Comparison of ENCODE assay signal across 8 mouse cellular contexts in genomic region chr5:129583331-129583730, GRCm38 (mm10). TPM values are rescaled to one million over a fixed set of nuclear protein-coding genes. Genes with fewer than 3 reads are reported as not detected.
DNase-seq lines count a peak whose midpoint lies in the region; ATAC-seq and TF ChIP-seq lines count a peak whose summit lies in the region.

No protein-coding gene starts in this region.

- 0 out of 2 replicates have a peak, but pooled peaks cover 2% of the 10 kb centered on the region for H3K27me3 ChIP-seq in heart, adult 2 months (ENCODE audit: control insufficient read depth, insufficient read depth, low read length)
- H3K27me3 ChIP-seq in spleen, adult 2 months (ENCODE audit: control insufficient read depth, insufficient read depth, low read length), result peaks cover 29% of the 10 kb centered on the region
- H3K27me3 ChIP-seq in liver, embryonic 14.5 days (ENCODE audit: control insufficient read depth, insufficient read depth, low read length), result peaks cover 64% of the 10 kb centered on the region

- TF ChIP-seq CTCF in heart, adult 2 months (IDR thresholded peaks at IDR 0.05), result no peak
- TF ChIP-seq CTCF in spleen, adult 2 months (IDR thresholded peaks at IDR 0.05; ENCODE audit: extremely low read depth, insufficient read depth, insufficient read length, insufficient replicate concordance), result no peak
- TF ChIP-seq CTCF in liver, embryonic 14.5 days (IDR thresholded peaks at IDR 0.05; ENCODE audit: low read depth), result no peak

- no peaks in the 10 kb centered on the region for H3K79me2 ChIP-seq in heart, adult 2 months (replicated peaks; ENCODE audit: control insufficient read depth, insufficient read depth, low read length)

- no peak for TF ChIP-seq POLR2A in heart, adult 2 months (IDR thresholded peaks at IDR 0.05; ENCODE audit: insufficient read depth, low read depth, low read length)
- no peak for TF ChIP-seq POLR2A in spleen, adult 2 months (IDR thresholded peaks at IDR 0.05; ENCODE audit: low read depth, low read length)

- DNase-seq in heart, adult 2 months, result no peak
- DNase-seq in heart, postnatal 36 days, result no peak
- DNase-seq in spleen, adult 2 months (ENCODE audit: low read depth in 1 of 2, low spot score in 2 of 2), result no peak
- DNase-seq in spleen, adult 12 weeks (ENCODE audit: low spot score), result no peak
- DNase-seq in liver, embryonic 14.5 days (ENCODE audit: low read depth in 3 of 3, low spot score in 3 of 3), result no peak
- DNase-seq in thymus, postnatal 4 days, result no peak
- no peak for DNase-seq in cerebellum, adult 11 months

- peaks cover 1% of the 10 kb centered on the region; the same call in 1 of the 2 replicates for H3K4me1 ChIP-seq in heart, adult 2 months (ENCODE audit: control insufficient read depth, insufficient read depth, low read length)
- H3K4me1 ChIP-seq in spleen, adult 2 months (ENCODE audit: control insufficient read depth, insufficient read depth, insufficient read length), result peaks cover 10% of the 10 kb centered on the region
- H3K4me1 ChIP-seq in liver, embryonic 14.5 days (replicated peaks; ENCODE audit: control insufficient read depth in 2 of 2, insufficient read depth in 2 of 2, low read length in 1 of 2), result no peaks in the 10 kb centered on the region

- peak overlapping the region; percentile 92 for H3K4me3 ChIP-seq in heart, adult 2 months
- H3K4me3 ChIP-seq in spleen, adult 2 months (ENCODE audit: extremely low read depth, insufficient read depth, insufficient read length), result peak overlapping the region; percentile 90; the same call in 1 of the 2 replicates
- H3K4me3 ChIP-seq in liver, embryonic 14.5 days (ENCODE audit: insufficient read depth in 1 of 2, low read depth in 2 of 2, low read length in 2 of 2), result peak overlapping the region; percentile 54 to 60; a peak in 2 of 4 replicates

- no peak overlapping the region for H3K27ac ChIP-seq in heart, adult 2 months
- no peak overlapping the region for H3K27ac ChIP-seq in spleen, adult 2 months (ENCODE audit: insufficient read depth, low read length)
- H3K27ac ChIP-seq in liver, embryonic 14.5 days, result no peak overlapping the region

- TF ChIP-seq EP300 in heart, adult 2 months (IDR thresholded peaks at IDR 0.05; ENCODE audit: insufficient read depth, low read depth, low read length), result no peak
- no peak for TF ChIP-seq EP300 in liver, embryonic 14.5 days (IDR thresholded peaks at IDR 0.05; ENCODE audit: low read depth)

- peak overlapping the region; percentile 68 for H3K4me2 ChIP-seq in liver, embryonic 14.5 days (ENCODE audit: low read depth)

- H3K9ac ChIP-seq in heart, adult 2 months (ENCODE audit: low read depth, low read length), result peak overlapping the region; percentile 29; the same call in 1 of the 2 replicates
- H3K9ac ChIP-seq in liver, embryonic 14.5 days (replicated peaks), result no peak overlapping the region

- under 1% methylated on average over 12 of the region's 12 CpGs for WGBS in heart, adult 2 months
- WGBS in spleen, adult 2 months, result 7% methylated on average over 12 of the region's 12 CpGs
- WGBS in liver, embryonic 14.5 days (ENCODE audit: insufficient replicate concordance), result 4% methylated on average over 12 of the region's 12 CpGs

- ATAC-seq in liver, embryonic 14.5 days (ENCODE audit: insufficient read depth), result no peak
- ATAC-seq in activated CD4-positive, CD25-positive, alpha-beta regulatory T cell, adult 4 months, result no peak

- intact Hi-C loops in heart, adult 2 months (cut with DNase I), result loop anchor here (2.0 kb wide), 1 partner anchor 327 kb away; no protein-coding TSS in a partner anchor
- intact Hi-C loops in heart, postnatal 36 days (cut with DNase I), result loop anchor here (1.0 to 10.0 kb wide), 4 partner anchors 83 to 329 kb away; partner anchors contain the start of gene Sfswap

- no peaks in the 10 kb centered on the region for H3K9me3 ChIP-seq in liver, embryonic 14.5 days (ENCODE audit: control insufficient read depth, low read length)

- H3K36me3 ChIP-seq in heart, adult 2 months (ENCODE audit: control insufficient read depth, insufficient read depth, low read length), result no peaks in the 10 kb centered on the region
- no peaks in the 10 kb centered on the region for H3K36me3 ChIP-seq in spleen, adult 2 months (ENCODE audit: control insufficient read depth, insufficient read depth, low read length)
- H3K36me3 ChIP-seq in liver, embryonic 14.5 days (replicated peaks; ENCODE audit: control insufficient read depth, insufficient read depth, low read depth), result no peaks in the 10 kb centered on the region

RNA-seq across cellular contexts. Expression of gene Mmp17, which starts 0.6 kb away (rescaled TPM):
- total RNA-seq in heart, adult 2 months (2021), result 1 to 10 TPM; 1.0 to 1.4 TPM
- 1.4 and 1.5 TPM in 2 replicates for polyA plus RNA-seq in heart, adult 2 months (2012; rRNA removed)
- total RNA-seq in heart, postnatal 36 days (2021), result 1 to 10 TPM; 1.2 to 1.7 TPM
- 3.2 and 3.4 TPM in 2 replicates for polyA plus RNA-seq in spleen, adult 2 months (2012; rRNA removed)
- 0.18 and 0.26 TPM in 2 replicates for polyA plus RNA-seq in liver, embryonic 14.5 days (2012; rRNA removed)
- 0.20 and 0.49 TPM in 2 replicates for polyA plus RNA-seq in liver, embryonic 14.5 days (2014; fragmentation: Nextera tagmentation; extraction: Ambion mirVana)
- polyA plus RNA-seq in activated CD4-positive, CD25-positive, alpha-beta regulatory T cell, adult 4 months (2017; shearing (Covaris generic)), result under 1 TPM; 0.07 to 0.09 TPM
